ENCODE assay signal across 8 mouse cellular contexts in genomic region chr7:136059896-136060295, GRCm38 (mm10).
A peak's percentile ranks its signal among the peaks of the same experiment; 100 is the strongest.
DNase-seq lines count a peak whose midpoint lies in the region; ATAC-seq and TF ChIP-seq lines count a peak whose summit lies in the region.

No protein-coding gene starts in this region.

- no peaks in the 10 kb centered on the region for H3K36me3 ChIP-seq in kidney, embryonic 14.5 days (ENCODE audit: control insufficient read depth, insufficient read depth, low read length)
- H3K36me3 ChIP-seq in embryonic facial prominence, embryonic 11.5 days (replicated peaks; ENCODE audit: control insufficient read depth, insufficient read depth, low read depth, low read length): no peaks in the 10 kb centered on the region
- no peaks in the 10 kb centered on the region for H3K36me3 ChIP-seq in hindbrain, embryonic 15.5 days
- no peaks in the 10 kb centered on the region for H3K36me3 ChIP-seq in midbrain, postnatal 0 days (ENCODE audit: insufficient read depth, low read length)

- TF ChIP-seq CTCF in midbrain, postnatal 0 days (IDR thresholded peaks at IDR 0.05): no peak

- no peak for DNase-seq in kidney, adult 18-20 months
- DNase-seq in embryonic facial prominence, embryonic 11.5 days (ENCODE audit: low spot score): no peak
- peak; percentile 56 for DNase-seq in midbrain, postnatal 0 days (ENCODE audit: low spot score)
- no peak for DNase-seq in spleen, postnatal 36 days (ENCODE audit: low spot score in 2 of 2)
- no peak for DNase-seq in urinary bladder, postnatal 10 days (ENCODE audit: low spot score)
- DNase-seq in urinary bladder, postnatal 25 days (ENCODE audit: low spot score): no peak

- no peak overlapping the region for H3K4me3 ChIP-seq in kidney, embryonic 14.5 days (ENCODE audit: low read length)
- no peak overlapping the region for H3K4me3 ChIP-seq in embryonic facial prominence, embryonic 11.5 days (ENCODE audit: low read depth, low read length)
- H3K4me3 ChIP-seq in hindbrain, embryonic 15.5 days: no peak overlapping the region
- H3K4me3 ChIP-seq in midbrain, postnatal 0 days (ENCODE audit: low read depth, low read length): no peak overlapping the region; the same call in 1 of the 2 replicates

- no peak overlapping the region; the same call in 1 of the 2 replicates for H3K27ac ChIP-seq in kidney, embryonic 14.5 days (ENCODE audit: low read depth, low read length)
- peak overlapping the region; percentile 60; the same call in 1 of the 2 replicates for H3K27ac ChIP-seq in embryonic facial prominence, embryonic 11.5 days (replicated peaks; ENCODE audit: low read depth, low read length)
- peak overlapping the region; percentile 86; the same call in 1 of the 2 replicates for H3K27ac ChIP-seq in hindbrain, embryonic 15.5 days (replicated peaks)
- H3K27ac ChIP-seq in midbrain, postnatal 0 days (ENCODE audit: low read depth, low read length): no peak overlapping the region

- no peaks in the 10 kb centered on the region for H3K27me3 ChIP-seq in kidney, embryonic 14.5 days (ENCODE audit: control insufficient read depth, insufficient read depth, low read length)
- H3K27me3 ChIP-seq in embryonic facial prominence, embryonic 11.5 days (ENCODE audit: control insufficient read depth, insufficient read depth, low read length): no peaks in the 10 kb centered on the region
- 0 out of 2 replicates have a peak, but pooled peaks cover 2% of the 10 kb centered on the region for H3K27me3 ChIP-seq in hindbrain, embryonic 15.5 days
- 0 out of 2 replicates have a peak, but pooled peaks cover 5% of the 10 kb centered on the region for H3K27me3 ChIP-seq in midbrain, postnatal 0 days (ENCODE audit: insufficient read depth, low read length)

- H3K9ac ChIP-seq in kidney, embryonic 14.5 days (ENCODE audit: low read depth, low read length): no peak overlapping the region
- no peak overlapping the region for H3K9ac ChIP-seq in embryonic facial prominence, embryonic 11.5 days (replicated peaks; ENCODE audit: low read length)
- no peak overlapping the region for H3K9ac ChIP-seq in hindbrain, embryonic 15.5 days
- no peak overlapping the region for H3K9ac ChIP-seq in midbrain, postnatal 0 days (replicated peaks; ENCODE audit: low read length, poor library complexity, severe bottlenecking)

- peaks cover 23% of the 10 kb centered on the region for H3K4me1 ChIP-seq in kidney, embryonic 14.5 days (ENCODE audit: control insufficient read depth, insufficient read depth, low read length)
- peaks cover 8% of the 10 kb centered on the region for H3K4me1 ChIP-seq in embryonic facial prominence, embryonic 11.5 days (ENCODE audit: control insufficient read depth, insufficient read depth, low read length)
- peaks cover 31% of the 10 kb centered on the region for H3K4me1 ChIP-seq in hindbrain, embryonic 15.5 days (replicated peaks)
- 0 out of 2 replicates have a peak, but pooled peaks cover 2% of the 10 kb centered on the region for H3K4me1 ChIP-seq in midbrain, postnatal 0 days (ENCODE audit: insufficient read depth, low read length)

- peak overlapping the region; percentile 43; the same call in 1 of the 2 replicates for H3K4me2 ChIP-seq in kidney, embryonic 14.5 days (replicated peaks; ENCODE audit: low read depth, low read length)
- H3K4me2 ChIP-seq in embryonic facial prominence, embryonic 11.5 days (ENCODE audit: low read depth, low read length): no peak overlapping the region
- H3K4me2 ChIP-seq in hindbrain, embryonic 15.5 days: peak overlapping the region; percentile 62
- no peak overlapping the region for H3K4me2 ChIP-seq in midbrain, postnatal 0 days (ENCODE audit: low read depth, low read length, poor library complexity, severe bottlenecking)

- ATAC-seq in kidney, embryonic 14.5 days (ENCODE audit: low FRiP score, low TSS enrichment): no peak
- ATAC-seq in embryonic facial prominence, embryonic 11.5 days (replicated peaks; ENCODE audit: insufficient number of reproducible peaks, low FRiP score, low TSS enrichment, low read depth): no peak
- no peak for ATAC-seq in hindbrain, embryonic 15.5 days (ENCODE audit: low FRiP score, low read depth)
- ATAC-seq in midbrain, postnatal 0 days (ENCODE audit: low FRiP score): no peak

- no peaks in the 10 kb centered on the region for H3K9me3 ChIP-seq in kidney, embryonic 14.5 days (ENCODE audit: control insufficient read depth, low read length)
- no peaks in the 10 kb centered on the region for H3K9me3 ChIP-seq in embryonic facial prominence, embryonic 11.5 days (replicated peaks; ENCODE audit: control insufficient read depth, low read length)
- H3K9me3 ChIP-seq in hindbrain, embryonic 15.5 days: no peaks in the 10 kb centered on the region
- H3K9me3 ChIP-seq in midbrain, postnatal 0 days (ENCODE audit: low read length): no peaks in the 10 kb centered on the region

- WGBS in kidney, embryonic 14.5 days: 26% methylated on average over 11 of the region's 11 CpGs
- WGBS in embryonic facial prominence, embryonic 11.5 days: 36% methylated on average over 11 of the region's 11 CpGs
- 24% methylated on average over 11 of the region's 11 CpGs for WGBS in hindbrain, embryonic 15.5 days
- WGBS in midbrain, postnatal 0 days: 37% methylated on average over 11 of the region's 11 CpGs

Comparison
In these comparisons a context has a peak if more than half of its experiments do, and no peak if none do; other contexts are left out.
1. H3K27ac ChIP-seq: peak in embryonic facial prominence, embryonic 11.5 days (single experiment) and hindbrain, embryonic 15.5 days (single experiment); none in kidney, embryonic 14.5 days (single experiment) and midbrain, postnatal 0 days (single experiment).
2. H3K4me2 ChIP-seq: peak in kidney, embryonic 14.5 days (single experiment) and hindbrain, embryonic 15.5 days (single experiment); none in embryonic facial prominence, embryonic 11.5 days (single experiment) and midbrain, postnatal 0 days (single experiment).